Mouse (Mus musculus): ENCODE results near the gene Akap1.

DNA sequence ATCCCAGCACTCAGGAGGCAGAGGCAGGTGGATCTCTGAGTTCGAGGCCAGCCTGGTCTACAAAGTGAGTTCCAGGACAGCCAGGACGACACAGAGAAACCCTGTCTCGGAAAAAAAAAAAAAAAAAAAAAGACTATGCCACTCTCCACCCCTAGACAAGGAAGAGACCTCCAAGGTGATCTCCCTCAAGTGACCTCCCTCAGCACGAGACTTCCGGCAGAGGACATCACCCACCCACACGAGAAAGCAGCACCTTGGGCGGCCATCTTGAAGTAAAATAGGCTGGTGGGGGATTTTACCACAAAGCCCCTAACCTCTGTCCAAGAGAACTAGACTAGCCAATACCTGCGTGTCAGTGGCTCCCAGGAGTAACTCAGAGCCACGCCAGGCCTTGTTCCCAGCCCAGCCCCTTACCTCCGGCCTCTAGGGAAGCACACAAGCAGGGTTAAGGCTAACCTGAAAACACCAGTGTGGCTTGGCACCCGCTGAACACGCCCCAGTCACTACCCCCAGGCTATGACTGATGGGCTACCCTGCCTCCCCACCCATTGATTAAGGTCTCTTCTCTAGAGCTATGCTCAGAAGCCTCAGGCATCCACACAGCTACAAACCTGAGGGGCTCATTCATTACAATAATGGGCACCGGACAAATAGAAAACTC is 21.9 kb downstream of the Akap1 start:
- no peak for TF ChIP-seq CTCF (IDR thresholded peaks at IDR 0.05; ENCODE audit: borderline replicate concordance, control insufficient read depth, extremely low read depth, insufficient read depth, low read length, poor library complexity)
- no peak for TF ChIP-seq POLR2A (IDR thresholded peaks at IDR 0.05; ENCODE audit: control insufficient read depth, extremely low read depth, insufficient read depth, low read length, poor library complexity)
